Mouse (Mus musculus): ENCODE measurements around the gene Mypn.

DNA sequence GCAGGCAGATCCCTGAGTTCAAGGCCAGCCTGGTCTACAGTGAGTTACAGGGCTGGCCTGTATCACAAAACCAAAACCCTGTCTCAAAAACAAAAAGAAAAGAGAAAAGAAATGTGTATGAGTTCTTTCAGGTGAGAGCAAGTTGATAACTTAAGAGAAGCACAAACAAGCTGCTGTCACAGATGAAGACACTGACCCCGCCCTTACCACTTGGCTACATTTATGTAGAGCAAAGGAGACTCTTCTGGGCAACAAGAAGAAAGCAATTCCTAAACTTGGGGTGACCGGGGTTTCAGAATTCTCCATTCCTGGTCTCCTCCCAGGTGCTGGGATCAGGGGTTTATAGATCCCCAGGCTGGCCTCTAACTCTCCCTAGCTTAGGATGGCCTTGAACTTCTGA is 25.4 kb downstream of the Mypn start:
- TF ChIP-seq EP300 (IDR thresholded peaks at IDR 0.05; ENCODE audit: low read length), result no peak
- TF ChIP-seq CTCF (conservative IDR thresholded peaks at IDR 0.05 in 1 of 2, IDR thresholded peaks at IDR 0.05 in 1 of 2; ENCODE audit: low read depth in 2 of 2, low read length in 2 of 2), result no peak
- TF ChIP-seq POLR2A (IDR thresholded peaks at IDR 0.05; ENCODE audit: low read depth, low read length), result no peak
- TF ChIP-seq ZKSCAN1 (IDR thresholded peaks at IDR 0.05; ENCODE audit: borderline replicate concordance, low read depth, low read length), result no peak
- TF ChIP-seq SMC3 (IDR thresholded peaks at IDR 0.05; ENCODE audit: low read depth, low read length), result no peak
- TF ChIP-seq MAX (IDR thresholded peaks at IDR 0.05; ENCODE audit: low read length), result no peak
- no peak for TF ChIP-seq MEF2A (IDR thresholded peaks at IDR 0.05; ENCODE audit: borderline replicate concordance, low read depth, low read length)
- no peak for TF ChIP-seq E2F4 (IDR thresholded peaks at IDR 0.05; ENCODE audit: insufficient replicate concordance, low read depth, low read length)

Measured in CH12.LX (cell line).